Mouse (Mus musculus): ENCODE measurements around the gene Dnm3. TPM values are rescaled to one million over a fixed set of nuclear protein-coding genes. Genes with fewer than 3 reads are reported as not detected.

Gene Dnm3
- total RNA-seq, 1 experiment from 2014 or later, result 10.4 TPM

- DNase-seq, result no peak
Observed at GRCm38 (mm10) chr1:161990684-161991578, 486.9 kb downstream of the Dnm3 start.

- DNase-seq, result peak; percentile 62
Observed at GRCm38 (mm10) chr1:161983979-161984566, 493.8 kb downstream of the Dnm3 start.

- DNase-seq, result no peak
Observed at GRCm38 (mm10) chr1:161983451-161983850, 494.4 kb downstream of the Dnm3 start.

- DNase-seq, result no peak
Observed at GRCm38 (mm10) chr1:161980626-161981298, 497.1 kb downstream of the Dnm3 start.

- DNase-seq, result no peak
Observed at GRCm38 (mm10) chr1:161980046-161980445, 497.8 kb downstream of the Dnm3 start.

GRCm38 (mm10) chr1:161979536-161979935 is 498.3 kb downstream of the Dnm3 start, which contains the start of gene 4930558K02Rik:
Gene 4930558K02Rik, minus strand, starts transcription at chr1:161979636.
- DNase-seq, result no peak

GRCm38 (mm10) chr1:161978173-161978700 is 499.6 kb downstream of the Dnm3 start:
- DNase-seq, result no peak

GRCm38 (mm10) chr1:161977331-161977730 is 500.5 kb downstream of the Dnm3 start:
- DNase-seq, result peak; percentile 48

GRCm38 (mm10) chr1:161976255-161977182 is 501.3 kb downstream of the Dnm3 start:
- DNase-seq, result peak; percentile 84

- DNase-seq, result no peak
Observed at GRCm38 (mm10) chr1:161972233-161972632, 505.6 kb downstream of the Dnm3 start.

GRCm38 (mm10) chr1:161970874-161971273 is 507.0 kb downstream of the Dnm3 start:
- DNase-seq, result no peak

GRCm38 (mm10) chr1:161968589-161969407 is 509.0 kb downstream of the Dnm3 start, which contains the start of gene Pigc:
Gene Pigc, plus strand, starts transcription at chr1:161969186.
- DNase-seq, result peak; percentile 97

- no peak for DNase-seq
Observed at GRCm38 (mm10) chr1:161967936-161968335, 509.9 kb downstream of the Dnm3 start.

GRCm38 (mm10) chr1:161962465-161963377 is 515.1 kb downstream of the Dnm3 start:
- peak; percentile 41 for DNase-seq

- DNase-seq, result no peak
Observed at GRCm38 (mm10) chr1:161957964-161958950, 519.6 kb downstream of the Dnm3 start.

GRCm38 (mm10) chr1:161955846-161956245 is 522.0 kb downstream of the Dnm3 start:
- DNase-seq, result no peak

- no peak for DNase-seq
Observed at GRCm38 (mm10) chr1:161952599-161952998, 525.2 kb downstream of the Dnm3 start.

All from adrenal gland, postnatal 14 days (tissue).